Mouse (Mus musculus): ENCODE results near the gene Gm7137.
"Not testable (repeated sequence)": the region's sequence is repeated elsewhere in the genome, so short reads cannot be mapped to it uniquely, and the experiment has no call there.

The Gm7137 gene

GRCm38 (mm10) chr10:77751254-77751653 lies 36.7 kb downstream of the Gm7137 start, which contains the start of gene Gm9736:
Gene Gm9736, minus strand, starts transcription at chr10:77751354.
- DNase-seq (ENCODE audit: low spot score), result not testable (repeated sequence)

- DNase-seq (ENCODE audit: low spot score), result not testable (repeated sequence)
Observed at GRCm38 (mm10) chr10:77750686-77751085, 37.3 kb downstream of the Gm7137 start.

- DNase-seq (ENCODE audit: low spot score), result not testable (repeated sequence)
Observed at GRCm38 (mm10) chr10:77741924-77742688, 45.9 kb downstream of the Gm7137 start, which contains the start of gene Gm18596. Gene Gm18596, minus strand, starts transcription at chr10:77742638.

- no peak for DNase-seq (ENCODE audit: low spot score)
Observed at GRCm38 (mm10) chr10:77738929-77739328, 49.1 kb downstream of the Gm7137 start.
